Mouse (Mus musculus) midbrain, postnatal 0 days (tissue): ENCODE measurements around the gene Lenep. TPM values are rescaled to one million over a fixed set of nuclear protein-coding genes. Genes with fewer than 3 reads are reported as not detected.

ENCODE experiments used
- ATAC-seq: fragments of 200-750 bp; cut with Nextera tagmentation; 2 replicates; pipeline ENCODE4 v1.8.0; 2017; ENCODE audit warnings: moderate number of reproducible peaks, mild to moderate bottlenecking, moderate TSS enrichment, moderate library complexity; ENCODE audit not compliant: low FRiP score
- DNase-seq: peaks from one replicate; pipeline ENCODE4 v3.0.0-alpha.2; 2015; ENCODE audit warnings: low spot score
- H3K27ac ChIP-seq: fragments of 300-500 bp; sonication (generic); 2 replicates; pipeline ENCODE4 v1.5.1; 2014; ENCODE audit warnings: low read depth, mild to moderate bottlenecking, low read length, mixed read lengths
- H3K27me3 ChIP-seq: fragments of 300-500 bp; sonication (generic); 2 replicates; pipeline ENCODE4 v1.6.1; 2014; ENCODE audit warnings: low read length, control low read depth, mixed read lengths; ENCODE audit not compliant: insufficient read depth
- H3K36me3 ChIP-seq: fragments of 300-500 bp; sonication (generic); 2 replicates; pipeline ENCODE4 v1.6.1; 2014; ENCODE audit warnings: low read length, control low read depth, mixed read lengths; ENCODE audit not compliant: insufficient read depth
- H3K4me1 ChIP-seq: fragments of 300-500 bp; sonication (generic); 2 replicates; pipeline ENCODE4 v1.6.1; 2014; ENCODE audit warnings: mild to moderate bottlenecking, control low read depth, antibody characterized with exemption, low read length, mixed read lengths; ENCODE audit not compliant: insufficient read depth
- H3K4me2 ChIP-seq: fragments of 300-500 bp; sonication (generic); 2 replicates; pipeline ENCODE4 v1.6.1; 2014; ENCODE audit warnings: low read depth, mild to moderate bottlenecking, low read length, mixed read lengths; ENCODE audit not compliant: poor library complexity, severe bottlenecking
- H3K4me3 ChIP-seq: fragments of 300-500 bp; sonication (generic); 2 replicates; pipeline ENCODE4 v1.5.1; 2014; ENCODE audit warnings: low read depth, mild to moderate bottlenecking, low read length, moderate library complexity
- H3K9ac ChIP-seq: fragments of 300-500 bp; sonication (generic); replicated peaks from 2 replicates; pipeline ENCODE4 v1.6.1; 2014; ENCODE audit warnings: mild to moderate bottlenecking, low read length, moderate library complexity, mixed read lengths; ENCODE audit not compliant: poor library complexity, severe bottlenecking
- H3K9me3 ChIP-seq: fragments of 300-500 bp; sonication (generic); 2 replicates; pipeline ENCODE4 v1.6.1; 2016; ENCODE audit warnings: low read length, control low read depth
- CTCF ChIP-seq: IDR thresholded peaks from 2 replicates; pipeline ENCODE4 v1.5.1; 2016; ENCODE audit warnings: antibody characterized with exemption, mild to moderate bottlenecking
- WGBS: fragments of 180-500 bp; shearing (Covaris S2); extraction: QIAGEN DNeasy Blood & Tissue Kit; methylation state at CpG from one replicate; pipeline ENCODE4 v1.1.7; 2014; 5-methylcytosine and 5-hydroxymethylcytosine counted together
- polyA plus RNA-seq: library from polyadenylated mRNA; unstranded; fragments of >200 nt; fragmentation: Nextera tagmentation; extraction: Ambion mirVana; gene quantifications from 2 replicates; pipeline ENCODE4 v1.2.1, GENCODE M21; 2015
- total RNA-seq: library from RNA; depleted of rRNA; stranded (reverse); fragments of >200 nt; gene quantifications from 2 replicates; pipeline ENCODE4 v1.2.3, GENCODE M21; 2014

Gene Lenep
- total and polyA plus RNA-seq, 2 experiments from 2014 or later, result 1.8 TPM; not detected in 1

DNA sequence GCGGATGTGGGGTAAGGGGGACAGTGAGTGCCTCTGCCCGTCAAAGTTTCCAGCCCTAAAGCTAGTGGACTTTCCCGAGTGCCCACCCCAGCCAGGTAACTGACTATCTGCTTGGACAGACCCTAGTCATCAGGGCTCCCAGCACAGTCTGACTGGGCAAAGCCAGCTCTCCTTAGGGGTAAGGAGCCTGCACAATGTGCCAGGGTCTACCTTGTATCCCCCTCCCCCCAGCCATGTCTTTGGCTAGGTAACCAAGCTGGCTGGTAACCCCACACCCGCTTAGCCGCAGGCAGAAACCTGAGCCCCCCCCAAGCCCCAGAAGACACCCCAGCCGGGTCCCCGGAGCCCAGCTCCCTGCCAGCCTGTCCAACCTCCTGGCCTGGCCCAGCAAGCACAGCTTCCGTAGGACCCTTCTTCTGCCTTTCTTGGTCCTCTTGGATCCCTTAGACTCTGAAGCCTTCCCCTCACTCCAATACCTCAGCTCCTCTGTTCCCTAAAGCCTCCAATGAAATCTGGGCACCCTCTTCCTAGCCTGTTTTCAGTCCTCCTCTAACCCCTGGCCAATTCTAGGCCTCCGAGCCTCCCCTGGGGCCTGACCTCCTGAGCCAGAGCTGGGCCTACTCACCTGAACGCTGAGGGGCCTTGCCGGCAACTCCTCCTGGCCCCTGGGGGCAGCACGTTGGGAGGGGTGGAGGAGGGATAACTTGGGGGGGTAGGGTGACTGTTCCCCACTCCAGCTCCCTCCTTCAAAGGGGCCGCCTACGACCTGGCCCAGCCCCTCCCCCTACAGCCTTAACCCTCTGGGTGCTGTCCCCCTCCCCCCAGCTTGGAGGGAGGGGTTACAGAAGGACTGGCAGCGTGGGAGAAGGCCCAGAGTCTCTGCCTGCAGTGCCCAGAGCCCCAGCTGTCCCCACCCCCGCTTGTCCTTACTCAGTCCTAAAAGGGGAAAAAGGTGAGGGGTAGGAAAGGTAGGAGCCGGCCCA lies 15.9 kb downstream of the Lenep start:
- H3K36me3 ChIP-seq, result no peaks in the 10 kb centered on the region
- no peak overlapping the region for H3K27ac ChIP-seq
- DNase-seq (no peak), ATAC-seq (no peak)
- TF ChIP-seq CTCF, result no peak
- H3K4me2 ChIP-seq, result no peak overlapping the region
- WGBS, result 55% methylated on average over 17 of the region's 17 CpGs
- H3K4me3 ChIP-seq, result no peak overlapping the region
- no peaks in the 10 kb centered on the region for H3K9me3 ChIP-seq
- no peaks in the 10 kb centered on the region for H3K27me3 ChIP-seq
- H3K9ac ChIP-seq, result no peak overlapping the region
- peaks cover 6% of the 10 kb centered on the region; the same call in 1 of the 2 replicates for H3K4me1 ChIP-seq

DNA sequence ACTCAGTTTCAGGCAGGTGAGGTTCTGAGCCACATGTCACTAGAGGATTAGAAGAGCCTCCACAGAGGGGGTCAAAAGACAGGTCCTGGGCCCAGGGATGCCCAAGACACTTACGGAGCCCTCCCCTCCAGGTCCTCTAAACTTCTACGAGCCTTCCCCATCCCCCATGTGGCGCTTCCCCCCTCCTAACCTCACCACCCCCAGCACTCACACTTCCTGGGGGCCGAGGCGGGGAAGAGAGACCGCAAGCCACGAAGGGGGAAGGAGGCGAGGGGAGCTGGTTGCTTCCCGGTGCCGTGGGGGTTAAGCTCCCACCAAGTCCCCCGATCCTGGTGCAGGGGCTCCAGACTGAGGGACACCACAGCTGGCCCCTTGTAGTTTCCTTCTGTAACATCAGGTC lies 17.1 kb downstream of the Lenep start:
- no peak overlapping the region for H3K27ac ChIP-seq
- no peaks in the 10 kb centered on the region for H3K9me3 ChIP-seq
- ATAC-seq (no peak), DNase-seq (no peak)
- H3K27me3 ChIP-seq, result no peaks in the 10 kb centered on the region
- no peak for TF ChIP-seq CTCF
- no peak overlapping the region for H3K4me3 ChIP-seq
- no peak overlapping the region for H3K4me2 ChIP-seq
- H3K4me1 ChIP-seq, result no peaks in the 10 kb centered on the region; the same call in 1 of the 2 replicates
- no peak overlapping the region for H3K9ac ChIP-seq
- no peaks in the 10 kb centered on the region for H3K36me3 ChIP-seq
- 53% methylated on average over 9 of the region's 11 CpGs for WGBS

DNA sequence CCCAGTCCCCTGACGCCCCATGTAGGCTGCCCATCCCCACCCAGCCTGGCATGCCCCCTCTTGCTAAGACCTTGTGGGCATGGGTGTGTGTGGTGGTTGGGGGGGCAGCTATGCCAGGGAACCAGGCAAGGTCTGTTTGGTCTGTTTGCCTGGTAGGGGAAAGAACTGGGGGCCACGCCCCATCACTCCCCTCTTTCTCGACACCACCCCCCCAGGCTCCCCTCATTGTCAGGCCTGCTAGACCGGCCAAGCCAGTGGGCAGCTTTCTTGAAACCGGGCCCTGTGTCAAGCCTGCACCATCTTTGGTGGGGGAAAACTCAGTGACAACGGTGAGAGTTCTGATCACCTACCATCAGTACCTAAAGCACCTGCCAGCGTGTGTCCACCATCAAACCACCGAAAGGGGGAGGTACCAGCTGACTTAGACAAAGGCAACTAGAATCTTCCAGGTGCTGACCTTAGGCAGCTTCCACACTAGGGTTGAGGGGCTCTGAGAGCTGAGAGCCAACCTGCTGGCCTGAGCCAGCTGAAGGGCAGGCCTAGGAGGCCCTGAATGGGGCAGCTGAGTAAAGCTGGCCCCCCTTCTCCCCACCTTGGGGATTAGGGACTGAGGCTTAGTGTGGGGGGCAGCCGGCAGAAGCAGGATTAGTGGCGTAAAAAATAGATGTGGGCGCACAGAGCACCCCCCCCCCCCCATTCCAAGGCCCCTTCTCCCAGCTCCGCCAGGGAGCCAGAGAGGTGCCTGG lies 18.1 kb downstream of the Lenep start:
- no peaks in the 10 kb centered on the region; the same call in 1 of the 2 replicates for H3K4me1 ChIP-seq
- no peak overlapping the region for H3K4me2 ChIP-seq
- 48% methylated on average over 11 of the region's 12 CpGs for WGBS
- H3K27me3 ChIP-seq, result no peaks in the 10 kb centered on the region
- H3K4me3 ChIP-seq, result no peak overlapping the region
- H3K36me3 ChIP-seq, result no peaks in the 10 kb centered on the region
- no peak for TF ChIP-seq CTCF
- H3K9me3 ChIP-seq, result no peaks in the 10 kb centered on the region
- no peak overlapping the region for H3K27ac ChIP-seq
- no peak overlapping the region for H3K9ac ChIP-seq
- ATAC-seq (no peak), DNase-seq (no peak)

DNA sequence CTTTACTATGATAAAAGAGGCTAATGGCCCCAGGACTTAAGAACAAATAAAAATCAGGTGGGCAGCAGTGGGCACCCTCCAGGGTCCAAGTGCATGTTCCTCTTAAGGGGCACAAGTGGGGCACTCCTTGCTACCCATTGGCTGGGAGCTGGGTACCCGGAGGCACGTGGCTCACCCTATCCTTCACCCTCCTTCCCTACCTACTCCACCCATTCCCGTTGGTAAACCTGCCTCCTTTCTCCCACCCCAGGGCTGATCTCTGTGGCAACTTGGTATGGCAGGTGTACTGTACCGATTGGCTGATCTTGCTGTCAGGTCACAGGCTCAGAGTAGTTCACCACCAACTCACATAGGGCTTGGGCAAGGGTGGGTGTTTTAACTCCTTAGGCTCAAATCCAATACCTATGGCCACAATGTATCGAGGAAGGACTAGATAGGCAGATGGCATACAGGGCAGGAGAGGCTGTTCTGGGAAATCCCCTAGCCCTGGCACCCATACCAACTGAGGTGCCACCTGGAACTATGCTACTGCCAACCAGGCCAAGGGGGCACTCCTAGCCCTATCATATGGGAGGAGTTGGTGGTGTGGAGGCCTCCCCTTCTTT lies 18.8 kb downstream of the Lenep start:
- no peak for TF ChIP-seq CTCF
- Histone ChIP-seq H3K4me3 (no peak overlapping the region), H3K27ac (no peak overlapping the region), H3K9me3 (no peaks in the 10 kb centered on the region), H3K9ac (no peak overlapping the region), H3K27me3 (no peaks in the 10 kb centered on the region), H3K4me1 (no peaks in the 10 kb centered on the region; the same call in 1 of the 2 replicates), H3K4me2 (no peak overlapping the region), H3K36me3 (no peaks in the 10 kb centered on the region)
- no peak for ATAC-seq
- WGBS, result 88% methylated on average over 5 of the region's 5 CpGs
- no peak for DNase-seq

DNA sequence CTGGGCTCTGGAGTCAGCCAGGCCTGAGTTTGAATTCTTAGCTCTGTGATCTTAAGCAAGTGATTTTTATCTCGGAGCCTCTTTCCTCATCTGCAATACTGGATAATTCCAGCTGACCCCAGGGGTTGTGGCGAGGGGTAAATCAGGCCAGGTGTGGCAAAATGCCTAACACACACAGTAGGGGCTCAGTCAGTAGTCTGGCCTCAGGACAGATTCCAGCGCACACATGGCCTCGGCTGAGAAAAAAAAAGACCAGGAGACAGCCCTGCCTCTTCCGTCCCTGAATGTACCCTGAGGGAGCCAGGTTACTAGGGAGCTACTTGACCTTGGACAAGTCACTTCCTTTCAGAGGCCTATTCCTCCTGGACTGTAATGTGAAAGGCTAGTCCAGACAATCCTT lies 19.6 kb downstream of the Lenep start:
- DNase-seq (no peak), ATAC-seq (no peak)
- Histone ChIP-seq H3K4me3 (no peak overlapping the region), H3K27me3 (no peaks in the 10 kb centered on the region), H3K9ac (no peak overlapping the region), H3K36me3 (no peaks in the 10 kb centered on the region), H3K9me3 (no peaks in the 10 kb centered on the region), H3K4me2 (no peak overlapping the region), H3K4me1 (no peaks in the 10 kb centered on the region), H3K27ac (no peak overlapping the region)
- WGBS, result 81% methylated on average over 5 of the region's 5 CpGs
- no peak for TF ChIP-seq CTCF
